Mouse (Mus musculus): ENCODE results near the gene Ttc39a. TPM values are rescaled to one million over a fixed set of nuclear protein-coding genes. Genes with fewer than 3 reads are reported as not detected.

Gene Ttc39a
- polyA plus RNA-seq, 1 experiment from 2014 or later, result 5.6 TPM

Other genes starting within 250 kb of the Ttc39a start
- 68.9 and 70.5 TPM in 2 replicates for gene Osbpl9, start 204.4 kb upstream of the Ttc39a start, polyA plus RNA-seq (2015; fragmentation: Nextera tagmentation; extraction: Ambion mirVana)
- 0.27 and 0.29 TPM in 2 replicates for gene Calr4, start 172.1 kb upstream of the Ttc39a start, polyA plus RNA-seq (2015; fragmentation: Nextera tagmentation; extraction: Ambion mirVana)
- 37.8 and 40.6 TPM in 2 replicates for gene Eps15, start 126.4 kb upstream of the Ttc39a start, polyA plus RNA-seq (2015; fragmentation: Nextera tagmentation; extraction: Ambion mirVana)
- 31.9 and 36.8 TPM in 2 replicates for gene Rnf11, start 78.1 kb downstream of the Ttc39a start, polyA plus RNA-seq (2015; fragmentation: Nextera tagmentation; extraction: Ambion mirVana)
- not detected in 2 replicates for gene 4930522H14Rik, start 124.7 kb downstream of the Ttc39a start, polyA plus RNA-seq (2015; fragmentation: Nextera tagmentation; extraction: Ambion mirVana)